Mouse (Mus musculus) myocyte (in vitro differentiated cells): ENCODE data around the gene Foxe1. TPM values are rescaled to one million over a fixed set of nuclear protein-coding genes. Genes with fewer than 3 reads are reported as not detected.

Experiments
- H3K27me3 ChIP-seq: one replicate; pipeline ENCODE4 v1.6.1; 2011; ENCODE audit not compliant: control insufficient read depth, insufficient read depth, insufficient read length
- H3K36me3 ChIP-seq: one replicate; pipeline ENCODE4 v1.6.1; 2011; ENCODE audit not compliant: control insufficient read depth, insufficient read depth
- H3K4me2 ChIP-seq: one replicate; pipeline ENCODE4 v1.6.1; 2011; ENCODE audit warnings: low read depth, control low read depth
- H3K4me3 ChIP-seq: one replicate; pipeline ENCODE4 v1.5.1; 2011; ENCODE audit warnings: mild to moderate bottlenecking, control low read depth, moderate library complexity
- H3K79me2 ChIP-seq: one replicate; pipeline ENCODE4 v1.6.1; 2011; ENCODE audit not compliant: control insufficient read depth, insufficient read depth
- H3ac ChIP-seq: one replicate; pipeline ENCODE4 v1.6.1; 2011; ENCODE audit not compliant: control insufficient read depth, insufficient read length
- CEBPB ChIP-seq: IDR thresholded peaks from 2 replicates; pipeline ENCODE4 v1.6.1; 2011; ENCODE audit warnings: mild to moderate bottlenecking, moderate library complexity; ENCODE audit not compliant: poor library complexity, insufficient read depth, severe bottlenecking
- E2F4 ChIP-seq: IDR thresholded peaks from one replicate; pipeline ENCODE4 v1.6.1; 2011; ENCODE audit warnings: mild to moderate bottlenecking, control low read depth, moderate library complexity; ENCODE audit not compliant: insufficient read depth
- MAX ChIP-seq: IDR thresholded peaks from one replicate; pipeline ENCODE4 v1.6.1; 2011; ENCODE audit warnings: low read depth, mild to moderate bottlenecking, control low read depth
- MYOD1 ChIP-seq, 3 experiments: IDR thresholded peaks; one replicate each; pipeline ENCODE4 v1.6.1; 2011; ENCODE audit warnings: control low read depth in 2 of 3, low read depth in 2 of 3, mild to moderate bottlenecking in 2 of 3, moderate library complexity in 1 of 3; ENCODE audit not compliant: insufficient read length in 2 of 3, control insufficient read depth in 1 of 3
- MYOG ChIP-seq, 3 experiments: IDR thresholded peaks; one replicate each; pipeline ENCODE4 v1.6.1; 2011; ENCODE audit warnings: control low read depth in 2 of 3, low read depth in 2 of 3, mild to moderate bottlenecking in 2 of 3; ENCODE audit not compliant: insufficient read length in 2 of 3, control insufficient read depth in 1 of 3, insufficient read depth in 1 of 3
- POLR2A ChIP-seq: IDR thresholded peaks from one replicate; pipeline ENCODE4 v1.6.1; 2011; ENCODE audit warnings: low read depth, mild to moderate bottlenecking, control low read depth, moderate library complexity; ENCODE audit not compliant: insufficient read length
- POLR2AphosphoS2 ChIP-seq: IDR thresholded peaks from one replicate; pipeline ENCODE4 v1.6.1; 2011; ENCODE audit warnings: low read depth, control low read depth; ENCODE audit not compliant: insufficient read length
- REST ChIP-seq: IDR thresholded peaks from one replicate; pipeline ENCODE4 v1.6.1; 2011; ENCODE audit warnings: mild to moderate bottlenecking, control low read depth, moderate library complexity; ENCODE audit not compliant: insufficient read depth, insufficient read length
- SRF ChIP-seq: IDR thresholded peaks from one replicate; pipeline ENCODE4 v1.6.1; 2011; ENCODE audit warnings: low read depth; ENCODE audit not compliant: control insufficient read depth, insufficient read length
- TCF12 ChIP-seq: IDR thresholded peaks from one replicate; pipeline ENCODE4 v1.6.1; 2011; ENCODE audit warnings: mild to moderate bottlenecking, control low read depth; ENCODE audit not compliant: poor library complexity, insufficient read depth, severe bottlenecking
- TCF3 ChIP-seq: IDR thresholded peaks from one replicate; pipeline ENCODE4 v1.6.1; 2011; ENCODE audit warnings: low read depth, control low read depth; ENCODE audit not compliant: insufficient read length
- USF1 ChIP-seq: IDR thresholded peaks from one replicate; pipeline ENCODE4 v1.6.1; 2011; ENCODE audit warnings: low read depth, mild to moderate bottlenecking, control low read depth, moderate library complexity
- polyA plus RNA-seq: library from polyadenylated mRNA; unstranded; fragments of >200 nt; fragmentation: generic; extraction: Trizol; gene quantifications from one replicate; pipeline ENCODE4 v1.2.1, GENCODE M21; 2012; ENCODE audit warnings: missing spikeins

Foxe1 gene
- polyA plus RNA-seq, 1 experiment, result not detected

- Histone ChIP-seq H3K4me3 (no peak overlapping the region), H3K79me2 (no peaks in the 10 kb centered on the region), H3K4me2 (no peak overlapping the region), H3K27me3 (peaks cover 11% of the 10 kb centered on the region), H3ac (no peak overlapping the region), H3K36me3 (no peaks in the 10 kb centered on the region)
- TF ChIP-seq SRF, result no peak
- no peak for TF ChIP-seq POLR2A
Measured at GRCm38 (mm10) chr4:46335846-46336245, 7.6 kb upstream of the Foxe1 start.

GRCm38 (mm10) chr4:46337990-46338389 lies 5.4 kb upstream of the Foxe1 start:
- no peak overlapping the region for H3K4me3 ChIP-seq
- no peak overlapping the region for H3ac ChIP-seq
- TF ChIP-seq MYOD1 (IDR thresholded peaks at IDR 0.05; ENCODE audit: control insufficient read depth in 1 of 3, insufficient read length in 2 of 3, low read depth in 2 of 3), result no peak
- no peak for TF ChIP-seq TCF12
- TF ChIP-seq E2F4, result no peak
- TF ChIP-seq SRF, result no peak
- no peak for TF ChIP-seq MYOG (IDR thresholded peaks at IDR 0.05; ENCODE audit: control insufficient read depth in 1 of 3, insufficient read depth in 1 of 3, insufficient read length in 2 of 3, low read depth in 2 of 3)
- TF ChIP-seq POLR2A, result no peak
- no peak for TF ChIP-seq REST
- TF ChIP-seq CEBPB, result no peak
- no peak for TF ChIP-seq POLR2AphosphoS2
- no peak for TF ChIP-seq MAX
- TF ChIP-seq TCF3, result no peak
- TF ChIP-seq USF1, result no peak
- no peaks in the 10 kb centered on the region for H3K36me3 ChIP-seq
- peaks cover 21% of the 10 kb centered on the region for H3K27me3 ChIP-seq
- H3K79me2 ChIP-seq, result no peaks in the 10 kb centered on the region
- no peak overlapping the region for H3K4me2 ChIP-seq

- H3K79me2 ChIP-seq, result no peaks in the 10 kb centered on the region
Measured at GRCm38 (mm10) chr4:46339026-46339425, 4.4 kb upstream of the Foxe1 start.

GRCm38 (mm10) chr4:46339584-46339983 lies 3.8 kb upstream of the Foxe1 start:
- H3K4me3 ChIP-seq, result no peak overlapping the region
- H3K36me3 ChIP-seq, result no peaks in the 10 kb centered on the region
- H3ac ChIP-seq, result no peak overlapping the region
- no peak overlapping the region for H3K4me2 ChIP-seq
- no peaks in the 10 kb centered on the region for H3K79me2 ChIP-seq
- TF ChIP-seq MYOD1 (IDR thresholded peaks at IDR 0.05; ENCODE audit: control insufficient read depth in 1 of 3, insufficient read length in 2 of 3, low read depth in 2 of 3) (no peak), POLR2A (no peak), POLR2AphosphoS2 (no peak), E2F4 (no peak), SRF (no peak), USF1 (no peak), MAX (no peak), TCF3 (no peak), TCF12 (no peak), CEBPB (no peak), REST (no peak), MYOG (IDR thresholded peaks at IDR 0.05; ENCODE audit: control insufficient read depth in 1 of 3, insufficient read depth in 1 of 3, insufficient read length in 2 of 3, low read depth in 2 of 3) (no peak)
- H3K27me3 ChIP-seq, result peaks cover 23% of the 10 kb centered on the region

More at GRCm38 (mm10) chr4:46339026-46339425, 4.4 kb upstream of the Foxe1 start:
- Histone ChIP-seq H3K4me2 (no peak overlapping the region), H3K27me3 (peaks cover 23% of the 10 kb centered on the region), H3K36me3 (no peaks in the 10 kb centered on the region), H3K4me3 (no peak overlapping the region), H3ac (no peak overlapping the region)
- no peak for TF ChIP-seq CEBPB
- no peak for TF ChIP-seq MYOD1 (IDR thresholded peaks at IDR 0.05; ENCODE audit: control insufficient read depth in 1 of 3, insufficient read length in 2 of 3, low read depth in 2 of 3)
- TF ChIP-seq E2F4, result no peak
- TF ChIP-seq POLR2A, result no peak
- no peak for TF ChIP-seq REST
- no peak for TF ChIP-seq TCF12
- no peak for TF ChIP-seq SRF
- no peak for TF ChIP-seq POLR2AphosphoS2

- Histone ChIP-seq H3K79me2 (no peaks in the 10 kb centered on the region), H3K4me2 (no peak overlapping the region), H3ac (no peak overlapping the region), H3K27me3 (peaks cover 25% of the 10 kb centered on the region), H3K4me3 (no peak overlapping the region), H3K36me3 (no peaks in the 10 kb centered on the region)
- TF ChIP-seq POLR2AphosphoS2, result no peak
- no peak for TF ChIP-seq REST
- no peak for TF ChIP-seq CEBPB
- no peak for TF ChIP-seq MYOG (IDR thresholded peaks at IDR 0.05; ENCODE audit: control insufficient read depth in 1 of 3, insufficient read depth in 1 of 3, insufficient read length in 2 of 3, low read depth in 2 of 3)
- no peak for TF ChIP-seq SRF
- TF ChIP-seq MAX, result no peak
- no peak for TF ChIP-seq POLR2A
- TF ChIP-seq TCF3, result no peak
- TF ChIP-seq MYOD1 (IDR thresholded peaks at IDR 0.05; ENCODE audit: control insufficient read depth in 1 of 3, insufficient read length in 2 of 3, low read depth in 2 of 3), result no peak
- TF ChIP-seq USF1, result no peak
- TF ChIP-seq E2F4, result no peak
Measured at GRCm38 (mm10) chr4:46341831-46342680, 1.4 kb upstream of the Foxe1 start.
